ENCODE assay signal across 9 mouse cellular contexts in genomic region chr17:11975062-11975607, GRCm38 (mm10).
DNase-seq lines count a peak whose midpoint lies in the region; ATAC-seq and TF ChIP-seq lines count a peak whose summit lies in the region.
"Had no signal": no experiment of that assay in that cellular context is flagged by ENCODE, and none has a peak within 500 bp of the region (broad histone marks: within the 10 kb centered on the region; RNA-seq: fewer than 3 reads in every experiment).

No protein-coding gene starts in this region.

- ATAC-seq in liver, embryonic 14.5 days (ENCODE audit: insufficient read depth): no peak
- no peak for ATAC-seq in liver, embryonic 12.5 days
- peak; percentile 52; the same call in 1 of the 2 replicates for ATAC-seq in intestine, embryonic 15.5 days
- no peak for ATAC-seq in megakaryocyte, adult 5-6 weeks (ENCODE audit: poor library complexity, severe bottlenecking)

- no peak overlapping the region for H3K4me3 ChIP-seq in liver, embryonic 14.5 days (ENCODE audit: insufficient read depth in 1 of 2, low read depth in 2 of 2, low read length in 2 of 2)
- H3K4me3 ChIP-seq in liver, embryonic 12.5 days: no peak overlapping the region
- no peak overlapping the region for H3K4me3 ChIP-seq in intestine, embryonic 15.5 days (replicated peaks)
- no peak overlapping the region for H3K4me3 ChIP-seq in limb, embryonic 10.5 days
- H3K4me3 ChIP-seq: limb, embryonic 12.5 days had no signal

- H3K27me3 ChIP-seq in liver, embryonic 14.5 days (ENCODE audit: control insufficient read depth, insufficient read depth, low read length): no peaks in the 10 kb centered on the region
- peaks cover 35% of the 10 kb centered on the region for H3K27me3 ChIP-seq in liver, embryonic 12.5 days (replicated peaks)
- 0 out of 2 replicates have a peak, but pooled peaks cover 5% of the 10 kb centered on the region for H3K27me3 ChIP-seq in intestine, embryonic 15.5 days (replicated peaks)
- peaks cover 52% of the 10 kb centered on the region for H3K27me3 ChIP-seq in limb, embryonic 10.5 days (ENCODE audit: low read depth, poor library complexity, severe bottlenecking)

- no peak for TF ChIP-seq EP300 in liver, embryonic 14.5 days (IDR thresholded peaks at IDR 0.05; ENCODE audit: low read depth)

- H3K27ac ChIP-seq in liver, embryonic 14.5 days: no peak overlapping the region
- H3K27ac ChIP-seq in liver, embryonic 12.5 days: no peak overlapping the region
- no peak overlapping the region for H3K27ac ChIP-seq in intestine, embryonic 15.5 days
- H3K27ac ChIP-seq in limb, embryonic 10.5 days: no peak overlapping the region
- H3K27ac ChIP-seq: limb, embryonic 12.5 days had no signal

- TF ChIP-seq CTCF in liver, embryonic 14.5 days (IDR thresholded peaks at IDR 0.05; ENCODE audit: low read depth): peak; percentile 61

- no peak overlapping the region for H3K4me2 ChIP-seq in liver, embryonic 14.5 days (ENCODE audit: low read depth)
- no peak overlapping the region for H3K4me2 ChIP-seq in liver, embryonic 12.5 days
- no peak overlapping the region for H3K4me2 ChIP-seq in intestine, embryonic 15.5 days (replicated peaks)
- H3K4me2 ChIP-seq: limb, embryonic 12.5 days had no signal

- H3K36me3 ChIP-seq in liver, embryonic 14.5 days (replicated peaks; ENCODE audit: control insufficient read depth, insufficient read depth, low read depth): no peaks in the 10 kb centered on the region
- no peaks in the 10 kb centered on the region for H3K36me3 ChIP-seq in liver, embryonic 12.5 days
- H3K36me3 ChIP-seq in intestine, embryonic 15.5 days: no peaks in the 10 kb centered on the region
- H3K36me3 ChIP-seq in limb, embryonic 10.5 days: no peaks in the 10 kb centered on the region
- H3K36me3 ChIP-seq: limb, embryonic 12.5 days had no signal

- no peaks in the 10 kb centered on the region for H3K9me3 ChIP-seq in liver, embryonic 14.5 days (ENCODE audit: control insufficient read depth, low read length)
- H3K9me3 ChIP-seq in liver, embryonic 12.5 days (replicated peaks): no peaks in the 10 kb centered on the region
- no peaks in the 10 kb centered on the region for H3K9me3 ChIP-seq in intestine, embryonic 15.5 days
- H3K9me3 ChIP-seq in limb, embryonic 10.5 days (replicated peaks): no peaks in the 10 kb centered on the region
- H3K9me3 ChIP-seq: limb, embryonic 12.5 days had no signal

- H3K4me1 ChIP-seq in liver, embryonic 14.5 days (replicated peaks; ENCODE audit: control insufficient read depth in 2 of 2, insufficient read depth in 2 of 2, low read length in 1 of 2): no peaks in the 10 kb centered on the region
- no peaks in the 10 kb centered on the region for H3K4me1 ChIP-seq in liver, embryonic 12.5 days
- H3K4me1 ChIP-seq in intestine, embryonic 15.5 days (replicated peaks): peaks cover 18% of the 10 kb centered on the region; the same call in 1 of the 2 replicates
- peaks cover 20% of the 10 kb centered on the region for H3K4me1 ChIP-seq in limb, embryonic 10.5 days

- DNase-seq in liver, embryonic 14.5 days (ENCODE audit: low read depth in 3 of 3, low spot score in 3 of 3): no peak
- DNase-seq in R1 (ENCODE audit: low read depth, low spot score): peak; percentile 65
- peak; percentile 39 for DNase-seq in embryo, embryonic 9.5 days (ENCODE audit: extremely low spot score)
- peak; percentile 68 for DNase-seq in limb, embryonic 10.5 days (ENCODE audit: low spot score)
- peak; percentile 38 for DNase-seq in right cerebral cortex, postnatal 14 days

- H3K9ac ChIP-seq in liver, embryonic 14.5 days (replicated peaks): no peak overlapping the region
- H3K9ac ChIP-seq in liver, embryonic 12.5 days: no peak overlapping the region
- no peak overlapping the region for H3K9ac ChIP-seq in intestine, embryonic 15.5 days
- H3K9ac ChIP-seq: limb, embryonic 12.5 days had no signal

- 38% methylated on average over 7 of the region's 7 CpGs for WGBS in liver, embryonic 14.5 days (ENCODE audit: insufficient replicate concordance)
- 35% methylated on average over 7 of the region's 7 CpGs for WGBS in liver, embryonic 12.5 days (ENCODE audit: insufficient replicate concordance)
- 29% methylated on average over 7 of the region's 7 CpGs for WGBS in intestine, embryonic 15.5 days
- WGBS in limb, embryonic 10.5 days: 36% methylated on average over 7 of the region's 7 CpGs

Comparison
In these comparisons a context has a peak if more than half of its experiments do, and no peak if none do; other contexts are left out.
1. DNase-seq: peak in R1 (single experiment), embryo, embryonic 9.5 days (single experiment), limb, embryonic 10.5 days (single experiment) and right cerebral cortex, postnatal 14 days (single experiment); none in liver, embryonic 14.5 days (0 of 3).